Mouse (Mus musculus) liver, embryonic 13.5 days (tissue): ENCODE measurements around the gene Tnfrsf22. TPM values are rescaled to one million over a fixed set of nuclear protein-coding genes. Genes with fewer than 3 reads are reported as not detected.
"Not testable (repeated sequence)": the region's sequence is repeated elsewhere in the genome, so short reads cannot be mapped to it uniquely, and the experiment has no call there.

Experiments
- ATAC-seq: fragments of 200-750 bp; cut with Nextera tagmentation; 2 replicates; pipeline ENCODE4 v1.8.0; 2017; ENCODE audit warnings: low read depth, mild to moderate bottlenecking, moderate number of reproducible peaks, moderate library complexity
- DNase-seq: peaks from one replicate; pipeline ENCODE4 v3.0.0; 2022
- H3K27ac ChIP-seq: fragments of 300-500 bp; sonication (generic); 2 replicates; pipeline ENCODE4 v1.5.1; 2015; ENCODE audit warnings: moderate library complexity, mild to moderate bottlenecking, inconsistent platforms
- H3K27me3 ChIP-seq: fragments of 300-500 bp; sonication (generic); 2 replicates; pipeline ENCODE4 v1.6.1; 2015; ENCODE audit warnings: mild to moderate bottlenecking, inconsistent platforms
- H3K36me3 ChIP-seq: fragments of 300-500 bp; sonication (generic); 2 replicates; pipeline ENCODE4 v1.6.1; 2015; ENCODE audit warnings: mild to moderate bottlenecking, inconsistent platforms
- H3K4me1 ChIP-seq: fragments of 300-500 bp; sonication (generic); replicated peaks from 2 replicates; pipeline ENCODE4 v1.6.1; 2015; ENCODE audit warnings: inconsistent platforms
- H3K4me2 ChIP-seq: fragments of 300-500 bp; sonication (generic); 2 replicates; pipeline ENCODE4 v1.6.1; 2015; ENCODE audit warnings: inconsistent platforms, mild to moderate bottlenecking, moderate library complexity
- H3K4me3 ChIP-seq: fragments of 300-500 bp; sonication (generic); replicated peaks from 2 replicates; pipeline ENCODE4 v1.5.1; 2015; ENCODE audit warnings: mild to moderate bottlenecking, inconsistent platforms
- H3K9ac ChIP-seq: fragments of 300-500 bp; sonication (generic); 2 replicates; pipeline ENCODE4 v1.6.1; 2015; ENCODE audit warnings: mild to moderate bottlenecking, inconsistent platforms
- H3K9me3 ChIP-seq: fragments of 300-500 bp; sonication (generic); replicated peaks from 2 replicates; pipeline ENCODE4 v1.6.1; 2016; ENCODE audit warnings: inconsistent platforms
- WGBS: fragments of 180-500 bp; shearing (Covaris S2); methylation state at CpG from one replicate; pipeline ENCODE4 v1.1.7; 2015; ENCODE audit not compliant: insufficient replicate concordance; 5-methylcytosine and 5-hydroxymethylcytosine counted together
- polyA plus RNA-seq: library from polyadenylated mRNA; unstranded; fragments of >200 nt; fragmentation: Nextera tagmentation; extraction: Ambion mirVana; gene quantifications from 2 replicates; pipeline ENCODE4 v1.2.1, GENCODE M21; 2015

Tnfrsf22 gene
- polyA plus RNA-seq = 1.0 and 1.2 TPM in 2 replicates

DNA sequence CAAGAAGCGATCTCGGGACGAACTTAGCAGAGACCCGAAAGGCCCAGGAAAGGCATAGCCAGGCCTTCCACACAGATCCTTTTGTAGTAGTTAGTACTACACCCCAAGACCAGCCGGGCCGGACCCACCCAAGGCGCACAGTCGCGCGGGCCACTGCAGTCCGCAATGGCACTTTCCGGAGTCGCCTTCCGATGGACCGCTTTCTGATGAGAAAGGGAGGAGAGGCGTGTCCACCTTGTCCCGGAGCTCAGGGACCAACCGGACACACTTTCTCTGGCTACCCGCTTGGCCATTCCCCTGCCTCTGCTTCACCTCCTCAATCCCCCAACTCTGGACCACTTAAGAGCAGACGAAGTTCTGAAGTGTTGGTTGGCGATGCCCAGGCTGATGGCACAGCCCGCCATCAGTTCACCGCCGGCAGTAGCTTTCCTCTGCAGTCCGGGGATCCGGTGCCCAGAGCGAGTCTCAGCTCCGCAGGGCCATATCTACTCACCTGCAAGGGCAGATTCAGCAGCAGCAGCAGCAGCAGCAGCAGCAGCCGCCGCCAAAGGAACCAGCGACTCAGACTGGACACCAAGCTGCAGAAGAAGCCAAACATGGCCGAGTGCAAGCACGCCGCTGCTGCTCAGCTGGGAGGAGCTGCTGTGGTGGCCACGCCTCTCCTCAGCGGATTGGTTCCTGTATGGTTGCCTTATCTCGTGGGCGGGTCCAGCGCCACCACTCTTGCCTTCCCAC is at the start of gene Tnfrsf22:
TSS of gene Tnfrsf22 (minus strand) at position 628 of the 735 bp plus-strand sequence.
- DNase-seq (peak; percentile 61), ATAC-seq (peak; percentile 86)
- Histone ChIP-seq H3K27ac (no peak within 1 kb of the TSS), H3K9ac (peak within 1 kb of the TSS; percentile 58), H3K36me3 (no peaks in the 10 kb centered on the region), H3K4me2 (peak within 1 kb of the TSS; percentile 83), H3K9me3 (0 out of 2 replicates have a peak, but pooled peaks cover 2% of the 10 kb centered on the region), H3K4me3 (peak within 1 kb of the TSS; percentile 61), H3K27me3 (peaks cover 3% of the 10 kb centered on the region), H3K4me1 (peaks cover 6% of the 10 kb centered on the region)
- WGBS = 5% methylated on average over 39 of the region's 39 CpGs

DNA sequence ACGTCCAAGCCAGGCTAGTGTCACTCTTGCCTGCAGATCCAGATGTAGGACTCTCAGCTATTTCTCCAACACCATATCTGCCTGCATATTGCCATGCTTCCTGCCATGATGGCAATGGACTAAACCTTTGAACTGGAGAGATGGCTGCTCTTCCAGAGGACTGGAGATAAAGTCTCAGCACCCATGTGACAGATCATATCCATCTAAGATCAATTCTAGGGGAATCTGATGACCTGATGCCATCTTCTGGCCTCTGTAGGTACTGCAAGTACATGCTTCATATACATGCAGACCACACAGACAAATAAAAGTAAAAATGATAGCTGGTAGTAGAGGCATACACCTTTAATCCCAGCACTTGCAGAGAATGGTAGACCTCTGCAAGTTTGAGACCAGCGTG is 46.7 kb upstream of the Tnfrsf22 start:
- 32% methylated on average over 2 of the region's 2 CpGs for WGBS
- no peak overlapping the region for H3K9ac ChIP-seq
- no peak for ATAC-seq
- DNase-seq = no peak
- H3K27me3 ChIP-seq = no peaks in the 10 kb centered on the region
- H3K4me2 ChIP-seq = no peak overlapping the region
- no peak overlapping the region for H3K27ac ChIP-seq
- no peaks in the 10 kb centered on the region for H3K4me1 ChIP-seq
- no peaks in the 10 kb centered on the region for H3K36me3 ChIP-seq
- no peak overlapping the region for H3K4me3 ChIP-seq
- H3K9me3 ChIP-seq = no peaks in the 10 kb centered on the region

GRCm38 (mm10) chr7:143694550-143694949 is 45.1 kb upstream of the Tnfrsf22 start:
- H3K36me3 ChIP-seq = no peaks in the 10 kb centered on the region
- no peak overlapping the region for H3K4me2 ChIP-seq
- H3K4me3 ChIP-seq = no peak overlapping the region
- WGBS = 83% methylated on average over 7 of the region's 7 CpGs
- no peak overlapping the region for H3K9ac ChIP-seq
- no peak overlapping the region for H3K27ac ChIP-seq
- H3K27me3 ChIP-seq = no peaks in the 10 kb centered on the region
- H3K4me1 ChIP-seq = no peaks in the 10 kb centered on the region
- H3K9me3 ChIP-seq = no peaks in the 10 kb centered on the region
- DNase-seq (no peak), ATAC-seq (no peak)

GRCm38 (mm10) chr7:143692746-143693510 is 43.5 kb upstream of the Tnfrsf22 start:
- Histone ChIP-seq H3K4me3 (no peak overlapping the region), H3K9ac (no peak overlapping the region), H3K27me3 (no peaks in the 10 kb centered on the region), H3K4me1 (no peaks in the 10 kb centered on the region), H3K36me3 (no peaks in the 10 kb centered on the region), H3K27ac (no peak overlapping the region), H3K9me3 (no peaks in the 10 kb centered on the region), H3K4me2 (no peak overlapping the region)
- ATAC-seq (no peak), DNase-seq (no peak)
- 75% methylated on average over 12 of the region's 12 CpGs for WGBS

DNA sequence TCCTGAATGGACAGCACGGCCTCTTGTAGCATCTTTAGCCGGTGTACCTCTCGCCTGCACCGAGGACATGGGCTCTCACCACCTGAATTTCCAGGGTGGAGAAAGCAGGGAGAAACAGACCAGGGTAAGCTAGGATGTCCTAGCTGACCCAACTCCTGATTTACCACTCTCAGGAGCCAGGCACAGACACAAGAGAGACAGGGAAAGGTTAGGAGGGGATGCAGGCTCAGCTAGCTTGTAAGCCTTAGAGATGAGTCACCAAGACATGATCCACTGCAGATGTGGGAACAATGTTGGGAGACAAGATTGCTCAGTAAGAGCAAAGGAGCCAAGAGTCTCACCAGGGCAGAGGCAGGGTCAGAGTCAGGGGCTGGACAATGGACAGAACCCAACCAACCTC is 42.4 kb upstream of the Tnfrsf22 start:
- Histone ChIP-seq H3K9me3 (no peaks in the 10 kb centered on the region), H3K4me3 (no peak overlapping the region), H3K4me1 (no peaks in the 10 kb centered on the region), H3K4me2 (no peak overlapping the region), H3K27me3 (no peaks in the 10 kb centered on the region), H3K36me3 (no peaks in the 10 kb centered on the region), H3K27ac (no peak overlapping the region), H3K9ac (no peak overlapping the region)
- ATAC-seq (no peak), DNase-seq (no peak)
- 75% methylated on average over 4 of the region's 4 CpGs for WGBS

GRCm38 (mm10) chr7:143691181-143691580 is 41.7 kb upstream of the Tnfrsf22 start:
- H3K9ac ChIP-seq = no peak overlapping the region
- no peak overlapping the region for H3K27ac ChIP-seq
- DNase-seq = no peak
- no peaks in the 10 kb centered on the region for H3K9me3 ChIP-seq
- no peaks in the 10 kb centered on the region for H3K4me1 ChIP-seq
- no peaks in the 10 kb centered on the region for H3K27me3 ChIP-seq
- no peak overlapping the region for H3K4me3 ChIP-seq
- 65% methylated on average over 5 of the region's 5 CpGs for WGBS
- no peaks in the 10 kb centered on the region for H3K36me3 ChIP-seq
- no peak for ATAC-seq
- H3K4me2 ChIP-seq = no peak overlapping the region

DNA sequence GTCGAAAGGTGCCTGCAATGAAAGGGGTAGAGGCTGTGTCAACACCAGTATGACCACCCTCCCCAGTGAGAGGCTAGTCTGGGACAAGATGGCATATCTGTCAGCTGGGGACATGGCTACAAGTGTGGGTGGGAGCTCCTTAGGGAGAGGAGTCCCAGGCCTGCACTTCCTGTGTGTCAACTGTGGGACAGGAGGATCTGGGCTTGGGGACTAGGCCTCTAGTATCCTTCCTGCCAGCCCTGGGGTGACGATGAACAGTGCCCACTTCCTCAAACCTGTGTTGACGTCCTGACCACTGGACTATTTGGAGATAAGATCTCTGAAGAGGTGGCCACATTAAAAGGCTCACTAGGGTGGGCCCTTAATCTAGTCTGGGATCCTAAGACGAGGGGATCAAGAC is 40.5 kb upstream of the Tnfrsf22 start:
- Histone ChIP-seq H3K36me3 (no peaks in the 10 kb centered on the region), H3K4me2 (no peak overlapping the region), H3K9me3 (no peaks in the 10 kb centered on the region), H3K27ac (no peak overlapping the region), H3K9ac (no peak overlapping the region), H3K27me3 (peaks cover 7% of the 10 kb centered on the region), H3K4me3 (no peak overlapping the region), H3K4me1 (peaks cover 3% of the 10 kb centered on the region; the same call in 1 of the 2 replicates)
- no peak for ATAC-seq
- 34% methylated on average over 4 of the region's 4 CpGs for WGBS
- no peak for DNase-seq

- Histone ChIP-seq H3K4me2 (no peak overlapping the region), H3K27ac (no peak overlapping the region), H3K9ac (no peak overlapping the region), H3K36me3 (no peaks in the 10 kb centered on the region), H3K4me3 (no peak overlapping the region), H3K9me3 (no peaks in the 10 kb centered on the region), H3K4me1 (peaks cover 3% of the 10 kb centered on the region; the same call in 1 of the 2 replicates), H3K27me3 (peaks cover 7% of the 10 kb centered on the region)
- WGBS = 63% methylated on average over 7 of the region's 7 CpGs
- no peak for ATAC-seq
- DNase-seq = no peak
These were observed 40.0 kb upstream of the Tnfrsf22 start for GRCm38 (mm10) chr7:143689481-143689880.

- WGBS = 40% methylated on average over 3 of the region's 3 CpGs
- H3K4me2 ChIP-seq, H3K36me3 ChIP-seq, H3K4me1 ChIP-seq, ATAC-seq, DNase-seq, H3K4me3 ChIP-seq, H3K9ac ChIP-seq, H3K9me3 ChIP-seq, H3K27me3 ChIP-seq, H3K27ac ChIP-seq: not testable (repeated sequence)
These were observed 37.2 kb upstream of the Tnfrsf22 start for GRCm38 (mm10) chr7:143686676-143687075.

- not testable (repeated sequence) for H3K4me3 ChIP-seq, H3K27ac ChIP-seq, DNase-seq, H3K9ac ChIP-seq, H3K4me1 ChIP-seq, H3K36me3 ChIP-seq, H3K9me3 ChIP-seq, ATAC-seq, H3K4me2 ChIP-seq, H3K27me3 ChIP-seq
- WGBS = 20% methylated on average over 4 of the region's 4 CpGs
These were observed 36.7 kb upstream of the Tnfrsf22 start for GRCm38 (mm10) chr7:143686191-143686590.

DNA sequence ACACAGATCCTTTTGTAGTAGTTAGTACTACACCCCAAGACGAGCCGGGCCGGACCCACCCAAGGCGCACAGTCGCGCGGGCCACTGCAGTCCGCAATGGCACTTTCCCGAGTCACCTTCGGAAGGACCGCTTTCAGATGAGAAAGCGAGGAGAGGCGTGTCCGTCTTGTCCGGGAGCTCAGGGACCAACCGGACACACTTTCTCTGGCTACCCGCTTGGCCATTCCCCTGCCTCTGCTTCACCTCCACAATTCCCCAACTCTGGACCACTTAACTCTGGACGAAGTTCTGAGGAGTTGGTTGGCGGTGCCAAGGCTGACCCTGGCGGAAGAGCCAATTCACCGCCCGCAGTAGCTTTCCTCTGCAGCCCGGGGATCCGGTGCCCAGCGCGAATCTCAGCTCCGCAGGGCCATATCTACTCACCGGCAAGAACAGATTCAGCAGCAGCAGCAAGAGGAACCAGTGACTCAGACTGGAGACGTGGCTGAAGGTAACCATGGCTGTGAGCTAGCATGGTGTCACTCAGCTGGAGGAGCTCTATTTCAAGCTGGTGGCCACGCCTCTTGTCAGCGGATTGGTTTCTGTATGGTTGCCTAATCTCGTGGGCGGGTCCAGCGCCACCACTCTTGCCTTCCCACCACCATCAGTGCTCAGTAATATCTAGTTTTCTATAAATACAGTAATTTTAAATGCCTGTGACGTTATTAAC is 36.1 kb upstream of the Tnfrsf22 start, which contains the start of gene Tnfrsf23:
TSS of gene Tnfrsf23 (minus strand) at position 514 of the 709 bp plus-strand sequence.
- peak within 1 kb of the TSS; percentile 49 for H3K4me3 ChIP-seq
- ATAC-seq = peak; percentile 86
- H3K4me1 ChIP-seq = peaks cover 3% of the 10 kb centered on the region; the same call in 1 of the 2 replicates
- H3K27ac ChIP-seq = no peak within 1 kb of the TSS
- DNase-seq = peak; percentile 46
- H3K4me2 ChIP-seq = peak within 1 kb of the TSS; percentile 73
- peaks cover 7% of the 10 kb centered on the region for H3K27me3 ChIP-seq
- no peaks in the 10 kb centered on the region for H3K9me3 ChIP-seq
- 3% methylated on average over 35 of the region's 35 CpGs for WGBS
- H3K9ac ChIP-seq = no peak within 1 kb of the TSS; the same call in 1 of the 2 replicates
- no peaks in the 10 kb centered on the region for H3K36me3 ChIP-seq
